Mouse (Mus musculus): ENCODE measurements around the gene Ffar1. TPM values are rescaled to one million over a fixed set of nuclear protein-coding genes. Genes with fewer than 3 reads are reported as not detected.
"Not testable (repeated sequence)": the region's sequence is repeated elsewhere in the genome, so short reads cannot be mapped to it uniquely, and the experiment has no call there.

Gene Ffar1
- total RNA-seq, 2 experiments from 2014 or later, result not detected

DNA sequence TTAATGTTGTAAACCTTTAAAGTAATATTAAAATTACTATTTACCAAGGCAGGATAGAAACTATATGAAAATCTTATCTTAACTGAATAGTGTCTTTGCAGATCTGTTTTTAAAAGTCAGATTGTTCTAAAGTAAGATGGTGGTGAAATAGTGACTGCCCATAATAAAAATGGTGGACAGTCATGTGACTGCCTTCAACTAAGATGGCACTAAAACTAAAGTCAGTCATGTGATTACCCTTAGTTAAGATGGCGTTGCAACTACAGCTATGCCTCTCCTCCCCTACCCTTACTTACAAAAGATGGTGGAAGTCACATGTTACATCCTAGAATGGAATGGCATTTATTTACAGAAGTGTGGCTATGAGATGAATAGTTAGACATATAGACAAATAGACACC is 9.9 kb downstream of the Ffar1 start:
- DNase-seq (ENCODE audit: extremely low spot score in 1 of 2, low spot score in 1 of 2), result no peak

- DNase-seq (ENCODE audit: extremely low spot score in 1 of 2, low spot score in 1 of 2), result no peak
Measured at GRCm38 (mm10) chr7:30847934-30848333, 13.4 kb downstream of the Ffar1 start.

- no peak for DNase-seq (ENCODE audit: extremely low spot score in 1 of 2, low spot score in 1 of 2)
Measured at GRCm38 (mm10) chr7:30847386-30847785, 14.0 kb downstream of the Ffar1 start.

GRCm38 (mm10) chr7:30846505-30847053 is 14.8 kb downstream of the Ffar1 start:
- no peak for DNase-seq (ENCODE audit: extremely low spot score in 1 of 2, low spot score in 1 of 2)

DNA sequence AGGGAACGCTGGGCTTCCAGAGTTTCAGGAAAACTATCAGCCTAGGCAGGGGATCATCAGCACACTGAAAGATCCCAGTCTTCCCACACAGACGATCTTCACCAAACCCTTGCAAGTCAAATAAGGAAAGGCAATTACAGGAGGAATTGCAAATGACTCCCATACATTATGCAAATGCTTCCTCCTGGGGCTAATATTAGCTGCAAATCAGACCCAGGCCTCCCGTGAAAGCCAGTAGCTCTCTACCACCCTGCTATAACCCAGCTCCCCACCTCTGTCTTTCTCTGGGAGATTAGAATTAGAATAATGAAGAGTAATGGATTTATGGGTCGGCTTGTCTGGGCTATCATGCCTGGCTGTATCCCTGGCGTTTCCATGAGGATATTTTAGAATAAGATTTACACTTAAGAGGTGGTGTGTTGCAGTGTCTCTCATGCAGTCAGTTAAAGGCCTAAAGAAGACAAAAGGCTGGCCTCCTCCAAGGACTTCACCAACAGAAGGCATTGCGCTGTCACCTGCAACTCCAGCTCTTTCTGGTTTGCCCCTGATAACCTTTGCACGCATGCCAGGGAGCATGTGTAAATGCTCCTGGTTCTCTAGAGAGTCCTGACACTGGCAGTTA is 16.6 kb downstream of the Ffar1 start:
- DNase-seq (ENCODE audit: extremely low spot score in 1 of 2, low spot score in 1 of 2), result no peak

DNA sequence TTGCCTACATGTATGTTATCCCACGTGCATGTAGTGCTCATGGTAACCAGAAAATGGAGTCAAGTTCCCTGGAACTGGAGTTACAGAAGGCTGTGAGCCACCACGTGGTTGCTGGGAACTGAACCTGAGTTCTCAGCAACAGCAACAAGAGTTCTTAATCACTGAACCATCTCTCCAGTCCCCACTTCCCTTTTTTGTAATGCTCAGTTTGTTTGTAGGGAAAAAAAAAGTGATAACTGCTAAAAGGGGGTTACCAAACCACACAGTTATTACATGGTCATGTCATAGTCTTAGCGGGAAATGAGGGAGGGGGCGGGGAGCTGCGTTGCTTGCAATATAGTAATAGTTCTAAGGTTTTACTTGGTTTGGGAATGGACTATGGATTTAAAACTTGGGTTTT is 19.3 kb downstream of the Ffar1 start:
- DNase-seq (ENCODE audit: extremely low spot score in 1 of 2, low spot score in 1 of 2), result no peak

- no peak for DNase-seq (ENCODE audit: extremely low spot score in 1 of 2, low spot score in 1 of 2)
Measured at GRCm38 (mm10) chr7:30841379-30841778, 20.0 kb downstream of the Ffar1 start.

DNA sequence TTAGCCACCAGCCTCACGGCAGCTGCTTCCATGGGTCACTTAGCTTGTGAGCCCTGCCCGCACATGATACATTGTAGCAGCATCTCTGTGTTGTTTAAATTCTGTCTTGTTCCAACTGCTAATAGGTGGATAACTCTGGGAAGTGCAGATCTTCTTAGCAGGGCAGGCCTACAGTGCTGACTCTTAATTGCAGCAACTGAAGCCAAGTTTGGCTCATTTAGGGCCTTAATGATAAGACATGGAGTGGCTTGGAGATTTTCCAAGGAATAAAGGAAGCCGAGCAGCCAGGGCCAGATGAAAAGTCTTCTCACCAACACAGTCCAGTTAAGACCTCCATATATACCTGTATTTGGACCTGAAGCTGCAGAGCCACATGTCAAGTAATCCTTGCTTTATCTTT is 21.1 kb downstream of the Ffar1 start:
- no peak for DNase-seq (ENCODE audit: extremely low spot score in 1 of 2, low spot score in 1 of 2)

GRCm38 (mm10) chr7:30837277-30837676 is 24.1 kb downstream of the Ffar1 start:
- DNase-seq (ENCODE audit: extremely low spot score in 1 of 2, low spot score in 1 of 2), result no peak

GRCm38 (mm10) chr7:30832684-30833083 is 28.7 kb downstream of the Ffar1 start:
- not testable (repeated sequence) for DNase-seq (ENCODE audit: extremely low spot score in 1 of 2, low spot score in 1 of 2)

DNA sequence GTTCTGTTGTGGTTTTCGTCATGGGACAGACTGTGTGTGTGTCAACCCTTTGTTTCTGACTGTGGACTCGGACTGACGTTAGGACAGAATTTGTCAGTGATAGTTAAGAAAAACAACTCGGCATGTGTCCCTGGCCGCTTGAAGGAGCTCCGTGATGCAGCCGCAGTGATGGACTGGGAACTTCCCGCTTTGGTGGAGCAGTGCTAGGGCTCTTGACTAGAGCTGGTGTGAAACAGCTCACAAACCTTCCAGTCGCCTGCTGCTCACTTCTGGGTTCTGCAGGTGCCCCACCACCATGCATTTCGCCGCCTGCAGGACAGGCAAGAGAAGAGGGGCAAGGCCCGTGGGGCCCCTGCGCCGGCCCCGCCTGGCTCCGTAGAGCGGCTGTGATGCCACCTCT is 29.1 kb downstream of the Ffar1 start:
- no peak for DNase-seq (ENCODE audit: extremely low spot score in 1 of 2, low spot score in 1 of 2)

DNA sequence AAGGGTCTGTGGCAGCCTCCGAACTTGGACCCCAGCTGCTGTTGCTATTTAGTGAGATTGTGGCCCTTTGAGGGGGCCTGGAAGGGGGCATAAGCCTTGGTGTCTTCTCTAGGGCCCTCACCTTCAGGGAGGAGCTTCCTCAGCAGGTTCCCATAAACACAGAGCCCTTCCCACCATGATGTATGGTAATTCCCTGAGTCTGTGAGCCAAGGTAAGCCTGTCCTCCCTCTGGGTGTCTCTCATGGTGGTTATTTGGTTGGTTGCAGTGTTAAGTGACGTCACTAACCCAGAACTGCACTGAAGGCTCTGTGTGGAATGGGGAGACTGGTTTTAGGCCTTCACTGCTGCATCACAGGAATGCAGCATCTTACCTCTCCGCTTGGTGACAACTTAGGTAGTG is 31.9 kb downstream of the Ffar1 start:
- no peak for DNase-seq (ENCODE audit: extremely low spot score in 1 of 2, low spot score in 1 of 2)

DNA sequence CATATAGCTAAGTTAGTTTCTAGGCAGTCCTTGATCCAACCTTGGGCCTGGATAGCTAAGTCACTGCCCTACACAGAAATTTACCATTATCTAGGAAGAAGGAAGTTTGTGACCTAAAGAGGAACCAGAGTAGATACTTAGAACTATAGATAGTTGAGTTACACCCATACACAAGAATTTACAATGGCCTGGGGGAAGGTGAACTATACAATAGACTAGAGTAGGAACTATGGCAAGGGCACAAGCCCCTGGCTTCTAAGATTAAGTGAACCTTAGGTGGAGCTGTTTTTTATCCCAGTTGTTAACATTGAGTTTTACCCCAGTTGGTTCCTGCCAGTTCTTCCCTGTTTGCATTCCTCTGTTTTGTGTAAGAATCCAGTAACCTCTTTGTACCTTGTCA is 32.5 kb downstream of the Ffar1 start:
- DNase-seq (ENCODE audit: extremely low spot score in 1 of 2, low spot score in 1 of 2), result not testable (repeated sequence)

DNA sequence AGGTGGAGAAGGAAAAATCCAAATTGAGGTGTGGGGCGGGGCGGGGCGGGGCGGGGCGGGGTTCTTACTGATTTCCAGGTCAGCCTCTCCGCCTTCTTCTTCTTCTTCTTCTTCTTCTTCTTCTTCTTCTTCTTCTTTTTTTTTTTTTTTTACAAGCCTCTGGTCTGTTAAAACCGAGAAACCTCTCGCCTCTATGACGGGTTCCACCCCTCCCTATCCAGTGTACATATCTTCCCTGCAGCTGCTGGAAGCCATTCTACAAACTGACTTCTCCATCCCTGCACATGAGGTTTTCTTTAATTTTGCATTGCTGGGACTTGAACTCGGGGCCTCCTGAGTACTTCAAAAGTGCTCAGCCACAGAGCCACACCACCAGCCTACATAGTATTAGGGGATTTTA is 34.7 kb downstream of the Ffar1 start:
- no peak for DNase-seq (ENCODE audit: extremely low spot score in 1 of 2, low spot score in 1 of 2)

DNA sequence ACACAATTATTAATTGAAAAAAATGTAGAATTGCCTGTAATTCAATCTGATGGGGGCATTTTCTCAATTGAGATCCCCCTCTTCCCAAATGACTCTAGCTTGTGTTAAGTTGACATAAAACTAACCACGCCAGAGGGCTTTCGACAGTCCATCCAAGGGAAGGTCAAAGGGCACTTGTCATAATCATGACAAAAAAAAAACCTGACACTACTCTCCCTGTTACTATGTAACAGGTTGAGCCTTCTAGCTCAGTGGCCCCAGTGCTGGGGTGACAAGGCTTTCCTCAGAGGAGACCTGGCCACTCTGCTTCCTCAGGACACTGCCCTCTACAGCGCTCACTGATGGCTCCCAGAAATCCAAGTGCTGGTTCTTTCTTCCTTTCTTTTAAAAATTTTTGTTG is 37.1 kb downstream of the Ffar1 start:
- no peak for DNase-seq (ENCODE audit: extremely low spot score in 1 of 2, low spot score in 1 of 2)

- DNase-seq (ENCODE audit: extremely low spot score in 1 of 2, low spot score in 1 of 2), result no peak
Measured at GRCm38 (mm10) chr7:30823675-30824074, 37.7 kb downstream of the Ffar1 start, which contains the start of gene Ffar2. Ffar2 (minus strand) TSS chr7:30823775.

- no peak for DNase-seq (ENCODE audit: extremely low spot score in 1 of 2, low spot score in 1 of 2)
Measured at GRCm38 (mm10) chr7:30821532-30821931, 39.8 kb downstream of the Ffar1 start.

DNA sequence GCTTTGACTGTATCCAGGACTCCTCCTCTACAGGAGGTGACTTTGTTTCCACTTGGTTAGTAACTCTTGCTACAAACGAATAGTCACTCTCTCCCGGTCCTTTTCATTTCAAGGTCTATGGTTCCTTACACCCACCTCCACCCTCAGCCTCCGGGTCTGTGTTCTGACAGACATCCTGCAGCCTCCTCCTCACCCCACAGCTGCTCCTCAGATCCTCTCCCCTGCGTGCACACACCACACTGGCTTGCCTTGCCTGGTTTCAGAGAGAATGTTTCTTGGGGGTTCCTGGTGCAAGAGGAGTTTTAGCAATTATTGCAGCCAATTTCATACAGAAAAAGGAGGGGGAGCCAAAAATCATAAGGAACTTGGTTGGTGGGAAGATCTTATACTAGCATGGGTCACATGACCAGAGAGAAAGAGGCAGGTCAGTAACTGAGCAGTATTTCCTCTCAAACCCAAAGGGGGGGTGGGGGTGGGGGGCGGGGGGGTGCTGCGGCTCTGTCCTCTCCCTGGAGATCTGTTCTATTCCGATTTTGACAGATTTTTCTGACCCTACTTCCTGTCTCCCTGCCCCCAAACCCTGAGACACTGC is 40.4 kb downstream of the Ffar1 start:
- DNase-seq (ENCODE audit: extremely low spot score in 1 of 2, low spot score in 1 of 2), result no peak

DNA sequence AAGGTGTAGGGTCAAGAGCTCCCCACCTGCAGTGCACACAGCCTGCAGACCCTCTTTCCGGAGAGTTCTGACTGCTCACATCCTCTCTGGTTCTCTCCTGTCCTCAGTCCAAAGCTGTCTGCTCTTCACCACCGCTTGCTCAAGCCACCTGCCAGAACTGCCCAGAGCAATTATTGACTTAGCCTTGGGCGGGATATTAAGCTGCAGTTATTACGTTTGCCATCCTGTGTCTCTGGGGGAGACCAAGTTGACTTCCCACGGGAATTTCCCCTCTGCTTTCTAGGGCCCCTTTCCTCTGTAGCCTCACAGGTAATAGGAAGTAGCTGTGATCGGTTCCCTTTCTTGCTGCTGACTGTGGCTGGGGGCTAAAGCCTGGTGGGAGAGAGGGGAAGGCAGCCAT is 41.2 kb downstream of the Ffar1 start:
- DNase-seq (ENCODE audit: extremely low spot score in 1 of 2, low spot score in 1 of 2), result no peak

DNA sequence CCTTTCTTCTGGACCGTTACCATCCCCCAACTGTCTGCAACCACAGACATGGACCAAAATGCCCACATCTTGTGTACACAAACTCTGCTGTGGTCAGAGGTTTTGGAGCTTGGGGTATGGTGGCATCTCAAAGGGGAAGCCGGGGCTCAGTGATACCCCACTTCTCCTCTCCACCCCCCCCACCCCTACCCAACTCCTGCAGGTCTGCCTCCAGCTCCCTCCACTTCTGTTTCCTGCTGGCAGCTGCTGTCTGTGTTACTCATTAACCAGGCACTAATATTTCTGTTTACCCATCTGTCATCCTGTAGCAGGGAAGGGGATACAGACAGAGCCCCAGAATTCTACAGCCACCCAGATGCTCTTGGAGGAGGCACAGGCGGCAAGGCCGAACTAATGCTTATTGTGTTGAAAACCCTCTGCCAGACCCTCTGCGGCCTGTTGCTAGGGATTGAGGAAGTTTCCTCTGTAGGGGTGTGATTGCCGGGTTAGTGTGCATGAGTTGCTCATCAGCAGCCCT is 49.0 kb downstream of the Ffar1 start:
- no peak for DNase-seq (ENCODE audit: extremely low spot score in 1 of 2, low spot score in 1 of 2)

DNA sequence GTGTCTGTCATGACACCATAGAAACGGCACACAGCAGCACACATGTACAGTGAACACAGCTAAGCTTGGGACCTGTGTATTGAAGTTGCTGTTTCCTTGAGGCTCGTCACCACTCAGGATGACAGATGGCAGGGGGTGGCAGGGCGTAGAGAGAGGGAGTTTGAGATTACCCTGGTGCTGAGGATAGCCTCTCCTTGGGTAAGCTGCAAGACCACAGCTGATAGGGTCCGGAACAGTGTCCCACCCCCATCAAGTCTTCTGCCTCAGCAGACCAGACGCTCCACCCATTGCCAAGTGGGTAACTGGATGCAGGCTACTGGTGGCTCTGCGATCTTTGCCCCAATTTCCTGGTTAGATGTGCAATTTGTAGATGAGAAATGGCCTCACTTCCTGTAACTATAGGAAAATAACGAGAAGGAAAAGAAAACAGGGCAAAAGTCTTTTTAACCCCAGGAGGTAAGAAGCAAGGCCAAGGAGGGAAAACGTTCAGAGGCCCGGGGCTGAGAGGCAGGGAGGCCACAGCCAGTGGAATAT is 49.5 kb downstream of the Ffar1 start:
- no peak for DNase-seq (ENCODE audit: extremely low spot score in 1 of 2, low spot score in 1 of 2)

GRCm38 (mm10) chr7:30810319-30810718 is 51.0 kb downstream of the Ffar1 start:
- DNase-seq (ENCODE audit: extremely low spot score in 1 of 2, low spot score in 1 of 2), result no peak
